Mouse (Mus musculus) left cerebral cortex, adult 8-10 months (tissue): ENCODE data around the gene Tmeff1. TPM values are rescaled to one million over a fixed set of nuclear protein-coding genes. Genes with fewer than 3 reads are reported as not detected.

Experiments used
- total RNA-seq, 4 experiments: library from RNA; stranded (reverse); gene quantifications; 2 replicates each; pipeline ENCODE4 v1.2.4; 2022

Tmeff1 gene
- total RNA-seq, 4 experiments from 2014 or later: 116 to 134 (median 123) TPM

Other genes with a start within 250 kb of the Tmeff1 start
- gene Tex10, start 111.7 kb upstream of the Tmeff1 start, total RNA-seq: 10 to 100 TPM; 23.1 to 24.0 (median 23.6) TPM
- gene Msantd3, start 45.2 kb upstream of the Tmeff1 start, total RNA-seq: 10 to 100 TPM; 17.2 to 20.0 (median 18.9) TPM
- gene Cavin4, start 78.3 kb downstream of the Tmeff1 start, total RNA-seq: 1 to 10 TPM; 1.6 to 2.4 (median 2.1) TPM